Mouse (Mus musculus) left cerebral cortex, adult 9 months (tissue): ENCODE data around the gene Cd3d.
A peak's percentile ranks its signal among the peaks of the same experiment; 100 is the strongest.
"Not testable (repeated sequence)": the region's sequence is repeated elsewhere in the genome, so short reads cannot be mapped to it uniquely, and the experiment has no call there.

ENCODE experiments used
- DNase-seq, 2 experiments: peaks; one replicate each; pipeline ENCODE4 v3.0.0; 2022; ENCODE audit warnings: low spot score in 2 of 2

The Cd3d gene

DNA sequence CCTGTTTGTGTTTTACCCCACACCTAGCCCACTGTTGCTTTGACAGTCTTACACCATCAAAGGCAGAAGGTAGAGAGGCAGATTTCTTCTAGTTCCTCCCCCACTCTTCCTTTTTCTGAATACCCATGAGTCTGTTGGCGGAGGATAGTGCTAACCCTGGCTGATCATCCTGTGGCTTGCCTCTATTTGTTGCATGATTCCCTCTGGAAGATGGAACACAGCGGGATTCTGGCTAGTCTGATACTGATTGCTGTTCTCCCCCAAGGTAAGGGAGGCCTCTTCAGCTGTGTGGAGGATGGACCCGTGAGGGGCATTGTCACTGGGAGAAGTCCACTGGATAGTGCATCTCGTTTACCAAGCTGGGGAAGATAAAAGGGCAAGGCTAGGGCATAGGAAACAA lies at the start of gene Cd3d:
Cd3d (plus strand) TSS at position 111 of the 400 bp plus-strand sequence.
- no peak for DNase-seq

DNA sequence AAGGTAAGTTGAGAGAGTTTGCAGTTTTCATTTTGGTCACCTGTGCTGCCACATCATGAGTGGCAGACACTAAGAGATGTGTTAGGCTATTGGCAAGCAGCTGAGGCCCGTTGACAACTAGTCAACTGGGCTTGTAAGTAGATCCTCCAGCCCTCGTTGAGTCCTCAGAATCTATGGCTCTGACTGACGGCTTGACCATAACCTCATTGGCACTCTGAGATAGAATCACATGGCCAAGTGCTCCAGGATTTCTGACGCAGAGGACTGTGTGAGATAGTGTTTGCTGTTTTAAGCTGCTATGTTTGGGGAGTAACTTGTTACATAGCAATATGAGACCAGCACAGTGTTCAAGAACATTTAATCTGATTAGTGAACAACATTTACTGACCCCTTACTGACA lies 39.8 kb upstream of the Cd3d start:
- DNase-seq: no peak

DNA sequence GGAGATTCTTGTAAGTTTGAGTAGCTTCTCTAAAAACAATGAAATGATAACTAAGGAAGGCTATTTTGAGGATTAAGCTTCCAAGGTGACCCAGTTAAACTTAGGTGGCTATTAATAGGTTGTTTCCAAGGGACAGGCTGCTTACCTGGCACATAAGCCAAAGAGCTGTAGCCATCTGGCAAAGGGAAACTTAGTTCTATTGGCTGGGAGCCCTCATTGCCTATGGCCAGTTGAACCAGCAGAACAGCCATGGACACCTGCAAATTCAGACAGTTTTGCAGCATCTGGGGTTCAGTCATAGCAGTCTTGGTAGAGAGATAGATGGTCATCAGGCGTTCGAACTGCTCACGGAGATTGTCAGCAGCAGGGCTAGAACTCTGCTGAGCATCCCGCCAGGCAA lies 39.2 kb upstream of the Cd3d start:
- no peak for DNase-seq

DNA sequence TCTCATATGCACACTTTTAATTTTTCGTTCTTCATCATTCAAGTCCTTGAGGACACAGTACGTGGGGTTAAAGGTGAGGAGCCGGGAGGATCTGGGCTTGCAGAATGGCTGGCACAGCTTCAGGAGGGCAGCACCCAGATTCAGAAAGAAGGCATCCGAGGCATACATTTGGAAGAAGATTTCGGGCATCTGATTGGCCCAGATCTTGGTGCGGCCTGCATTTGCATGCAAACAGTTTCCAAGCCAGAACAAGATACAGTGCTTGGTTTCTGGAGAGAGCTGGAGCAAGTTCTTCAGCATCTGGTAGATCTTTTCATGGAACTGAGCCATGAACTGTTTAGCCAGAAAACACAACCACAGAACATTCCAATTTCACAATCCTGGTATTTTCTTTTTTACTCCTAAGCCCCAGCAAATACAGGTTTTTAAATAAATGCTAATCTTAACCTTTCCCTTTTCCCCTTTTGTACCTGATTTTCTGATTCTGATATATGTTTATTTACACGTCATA lies 35.3 kb upstream of the Cd3d start:
- no peak for DNase-seq

DNA sequence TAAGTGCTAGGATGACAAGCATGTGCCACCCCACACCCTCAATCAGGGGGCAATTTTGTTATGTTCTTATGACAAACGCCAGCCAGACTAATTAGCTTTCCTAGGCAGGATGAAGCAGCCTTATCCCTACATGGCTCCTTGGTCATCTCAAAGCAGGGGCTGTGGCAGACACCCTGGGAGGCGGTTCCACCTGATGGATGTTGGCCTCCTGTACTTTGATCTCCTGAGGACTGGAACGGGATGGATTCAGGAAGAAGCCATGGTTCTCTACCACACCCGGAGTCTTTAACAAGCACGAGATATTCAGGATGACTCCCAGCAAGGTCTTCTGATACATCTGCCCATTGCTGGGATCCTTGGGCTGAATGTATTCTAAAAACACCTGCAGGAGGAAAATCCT lies 33.8 kb upstream of the Cd3d start:
- no peak for DNase-seq

DNA sequence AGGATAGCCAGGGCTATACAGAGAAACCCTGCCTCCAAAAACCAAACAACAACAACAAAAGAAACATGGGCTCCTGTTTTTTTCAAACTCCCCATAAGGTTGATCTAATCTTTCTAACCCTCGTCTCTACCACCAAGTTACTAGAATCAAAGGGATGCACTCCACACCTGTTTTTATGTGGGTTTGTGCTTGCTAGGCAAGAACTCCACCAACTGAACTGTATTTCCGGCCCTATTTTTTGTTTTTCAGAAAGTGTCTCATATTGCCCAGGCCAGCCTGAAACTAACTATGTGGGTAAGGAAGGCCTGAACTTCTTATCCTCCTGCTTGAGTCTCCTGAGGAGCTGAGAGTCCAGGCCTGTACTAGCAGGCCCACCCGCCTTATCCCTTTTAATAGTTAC lies 27.2 kb upstream of the Cd3d start:
- no peak for DNase-seq

DNA sequence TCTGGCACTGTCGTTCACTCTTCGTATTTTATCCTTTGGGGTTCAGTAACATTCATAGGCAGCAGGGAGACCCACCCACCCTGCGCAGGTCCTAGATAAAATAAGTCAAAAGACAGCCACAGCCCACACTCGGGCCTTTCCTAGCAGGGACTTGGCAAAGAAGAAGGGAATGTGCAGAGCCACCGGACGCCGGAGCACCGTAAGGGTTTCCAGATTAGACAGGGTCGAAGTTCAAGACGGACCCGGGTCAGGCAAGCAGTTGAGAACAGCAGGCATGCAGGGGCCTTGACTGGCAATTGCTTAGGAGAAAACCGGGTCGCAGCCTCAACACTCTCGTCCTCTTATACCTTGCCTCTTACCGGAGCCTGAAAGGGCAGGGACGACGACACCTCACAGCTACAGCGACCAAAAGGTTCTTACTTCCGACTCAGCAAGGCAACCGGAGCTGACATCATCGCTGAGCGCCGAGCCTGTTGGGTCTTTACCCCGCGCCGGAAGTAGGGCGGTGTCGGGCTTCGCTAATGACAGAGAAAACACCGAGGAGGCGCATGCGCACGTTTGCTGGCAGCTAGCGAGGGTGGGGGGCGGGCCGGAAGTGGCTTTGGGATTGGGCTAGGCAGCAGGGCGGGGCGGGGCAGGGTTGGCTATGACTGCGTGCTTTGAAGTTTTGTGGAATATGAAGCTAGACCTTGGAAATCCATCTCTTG lies 16.3 kb upstream of the Cd3d start, which contains the start of gene Ube4a:
Ube4a (minus strand) TSS at position 475 of the 707 bp plus-strand sequence.
- DNase-seq: peak; percentile 94 to 99

DNA sequence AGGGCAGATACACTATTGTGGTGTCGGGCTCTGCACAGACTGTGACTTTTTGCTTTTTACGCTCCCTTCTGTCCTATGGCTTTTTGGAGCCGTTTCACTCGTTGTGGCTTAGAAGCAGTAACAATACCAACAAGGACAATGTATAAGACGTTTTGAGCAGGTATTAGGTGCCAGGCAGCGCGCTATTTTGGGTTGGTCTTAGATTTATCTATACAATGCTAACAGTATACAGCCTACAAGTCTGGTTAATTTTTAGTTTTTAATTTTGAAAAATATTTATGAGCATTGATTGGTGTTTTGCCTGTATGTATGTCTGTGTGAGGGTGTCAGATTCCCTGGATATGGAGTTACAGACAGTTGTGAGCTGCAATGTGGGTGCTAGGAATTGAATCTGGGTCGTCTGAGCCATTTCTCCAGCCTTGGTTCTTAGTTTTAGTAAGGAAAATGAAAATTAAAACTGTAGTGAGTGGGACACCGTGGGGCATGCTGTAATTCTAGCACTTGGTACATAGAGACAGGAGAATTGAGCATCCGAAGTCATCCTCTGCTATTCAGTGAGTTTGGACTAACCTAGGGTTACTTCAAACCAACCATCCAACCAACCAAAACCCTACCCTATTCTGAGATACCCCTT lies 15.6 kb upstream of the Cd3d start:
- peak in 1 of 2 experiments; percentile 18 for DNase-seq

DNA sequence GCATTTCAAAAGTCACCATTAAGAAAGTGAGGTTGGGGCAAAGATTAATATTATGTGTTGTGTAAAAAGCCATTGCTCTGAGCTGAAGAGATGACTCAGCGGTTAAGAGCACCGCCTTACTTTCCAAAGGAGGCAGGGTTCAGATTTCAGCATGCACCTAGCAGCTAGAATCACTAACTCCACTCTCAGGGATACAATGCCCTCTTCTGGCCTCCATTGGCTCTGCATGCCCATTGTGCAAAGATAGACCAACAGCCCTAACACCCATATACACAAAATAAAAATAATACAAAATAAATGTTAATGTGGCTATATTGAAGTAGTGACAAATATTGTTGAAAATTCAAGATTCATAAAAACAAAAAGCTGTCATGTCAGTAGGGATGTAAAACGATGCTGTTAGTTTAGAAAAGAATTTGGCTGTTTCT lies 14.8 kb upstream of the Cd3d start:
- DNase-seq: peak; percentile 33 to 65

DNA sequence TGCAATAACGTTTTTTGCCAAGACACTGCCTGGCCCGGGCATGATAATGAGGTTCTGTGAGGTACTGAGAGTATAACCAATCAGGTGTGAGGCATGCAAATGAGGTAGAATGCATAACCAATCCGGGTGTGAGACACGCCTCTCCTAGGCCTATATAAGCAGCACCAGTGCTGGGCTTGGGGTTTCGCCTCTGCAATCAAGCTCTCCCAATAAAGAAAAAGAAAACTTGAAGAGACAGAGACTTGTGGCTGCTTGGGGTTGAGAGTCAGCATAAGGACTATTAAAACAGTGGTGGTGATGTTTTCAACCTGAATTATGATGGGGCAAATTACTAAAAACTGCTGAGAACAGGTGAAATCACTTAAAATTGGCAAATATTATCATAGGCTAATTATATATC lies 13.8 kb upstream of the Cd3d start:
- not testable (repeated sequence) for DNase-seq

DNA sequence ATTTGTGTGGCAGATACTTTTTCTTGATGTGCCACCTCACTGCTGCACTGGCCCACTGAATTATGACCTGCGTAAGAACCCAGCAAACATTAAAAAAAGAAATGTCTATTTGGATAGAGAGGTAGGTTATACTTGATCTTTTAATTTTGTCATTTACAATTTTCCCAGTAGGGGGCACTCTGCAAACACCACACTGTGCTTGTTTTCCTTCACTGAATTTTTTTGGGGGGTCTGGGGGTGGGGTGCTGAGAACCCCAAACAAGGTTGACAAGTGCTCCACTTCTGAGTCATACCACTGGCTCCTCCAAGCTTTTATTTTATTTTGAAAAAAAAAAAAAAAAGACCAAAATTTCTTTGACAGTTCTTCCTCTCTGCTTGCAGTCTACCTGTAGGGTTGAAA lies 12.1 kb upstream of the Cd3d start:
- DNase-seq: no peak

DNA sequence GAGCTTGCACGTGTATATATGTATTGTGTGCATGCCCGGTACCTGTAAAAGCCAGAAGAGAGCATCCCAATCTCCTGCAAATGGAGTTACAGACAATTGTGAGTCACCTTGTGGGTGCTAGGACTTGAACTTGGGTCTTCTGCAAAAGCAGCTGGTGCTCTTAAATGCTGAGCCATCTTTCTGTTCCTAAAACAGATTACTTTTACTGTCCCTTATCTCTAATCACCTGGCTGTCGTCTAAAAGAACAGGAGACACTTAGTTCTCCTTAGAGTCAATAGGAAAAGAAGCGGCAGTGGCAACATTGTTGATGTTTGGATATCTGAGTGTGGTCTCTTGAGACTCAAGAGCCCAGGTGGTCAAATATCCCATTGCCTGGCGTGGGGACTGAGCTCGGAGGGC lies 3.8 kb upstream of the Cd3d start:
- DNase-seq: no peak

DNA sequence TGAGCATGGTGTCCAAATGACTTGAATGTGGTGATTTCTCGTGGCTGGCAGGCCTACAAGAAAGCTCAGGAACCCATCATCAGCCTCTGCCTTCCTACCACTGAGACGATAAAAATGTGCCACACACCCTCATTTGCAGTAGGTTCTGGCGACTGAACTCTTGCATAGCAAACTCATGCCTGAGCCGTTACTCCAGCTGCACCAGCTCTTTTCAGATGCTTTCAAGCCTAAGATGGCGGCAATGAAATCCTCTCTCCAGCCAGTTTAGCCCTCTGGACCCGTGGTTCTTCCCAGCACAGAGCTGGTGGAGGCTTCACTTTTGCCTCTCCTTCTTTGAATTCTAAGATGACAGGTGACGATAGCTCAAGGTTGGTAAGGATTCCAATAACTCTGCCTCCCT lies 1.8 kb upstream of the Cd3d start:
- DNase-seq: no peak

DNA sequence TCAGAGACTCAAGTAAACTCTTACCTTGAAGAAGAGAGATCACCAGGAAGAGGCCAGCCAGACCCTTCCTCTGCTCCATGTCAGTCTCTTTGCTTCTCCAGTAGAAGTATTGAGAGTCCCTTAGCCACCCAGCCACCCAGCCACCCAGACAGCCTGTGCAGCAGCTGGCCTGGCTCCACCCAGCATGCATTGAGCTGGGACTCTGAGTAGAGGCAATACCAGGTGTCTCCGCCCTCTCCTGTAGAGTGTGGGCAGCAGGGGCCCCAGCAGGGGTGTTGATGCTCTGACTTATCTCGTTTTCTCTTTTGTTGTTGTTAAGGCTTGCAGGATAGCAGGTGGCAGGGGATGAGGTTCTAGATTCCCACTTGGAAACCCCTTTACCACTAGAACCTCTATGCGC lies 1.3 kb upstream of the Cd3d start, which contains the start of gene Cd3g:
Cd3g (minus strand) TSS at position 190 of the 400 bp plus-strand sequence.
- DNase-seq: no peak

DNA sequence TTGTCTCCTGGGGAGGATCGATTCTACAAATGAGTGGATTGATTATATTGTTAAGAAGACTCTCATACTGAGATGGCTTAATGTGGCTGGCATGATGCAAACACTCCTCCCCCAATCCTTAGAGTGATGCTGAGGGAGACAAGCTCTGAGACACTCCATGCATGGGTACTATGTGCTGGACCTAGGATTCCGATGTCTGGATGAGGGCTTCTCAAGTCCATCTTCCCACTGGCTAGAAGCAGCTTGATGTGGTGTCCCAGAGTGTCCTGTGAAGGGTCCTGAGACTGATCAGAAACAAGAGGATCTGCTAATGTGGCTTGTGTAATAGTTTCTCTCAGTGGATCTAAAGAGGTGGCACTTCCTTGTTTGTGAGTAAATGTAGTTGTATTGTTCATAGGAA lies 482 bp upstream of the Cd3d start:
- no peak for DNase-seq

DNA sequence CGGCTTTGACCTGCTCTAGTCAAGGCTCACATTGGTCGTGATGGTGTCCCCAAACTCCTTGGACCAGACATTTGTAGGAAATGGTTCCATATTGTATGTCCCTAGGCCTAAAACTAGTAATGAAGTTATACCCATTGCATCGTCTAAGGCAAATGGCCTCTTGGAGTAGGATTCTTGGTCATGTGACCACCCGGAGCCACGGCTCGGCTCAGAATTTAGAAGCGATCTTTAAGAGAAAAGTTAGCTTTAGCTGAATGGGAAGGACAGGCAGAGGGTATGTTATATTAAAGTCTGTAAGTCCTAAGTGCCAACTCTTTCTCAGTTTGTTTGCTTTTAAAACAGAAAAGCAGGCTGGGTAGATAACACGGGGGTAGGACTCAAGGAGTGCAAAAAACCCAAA lies 495 bp downstream of the Cd3d start:
- no peak for DNase-seq

DNA sequence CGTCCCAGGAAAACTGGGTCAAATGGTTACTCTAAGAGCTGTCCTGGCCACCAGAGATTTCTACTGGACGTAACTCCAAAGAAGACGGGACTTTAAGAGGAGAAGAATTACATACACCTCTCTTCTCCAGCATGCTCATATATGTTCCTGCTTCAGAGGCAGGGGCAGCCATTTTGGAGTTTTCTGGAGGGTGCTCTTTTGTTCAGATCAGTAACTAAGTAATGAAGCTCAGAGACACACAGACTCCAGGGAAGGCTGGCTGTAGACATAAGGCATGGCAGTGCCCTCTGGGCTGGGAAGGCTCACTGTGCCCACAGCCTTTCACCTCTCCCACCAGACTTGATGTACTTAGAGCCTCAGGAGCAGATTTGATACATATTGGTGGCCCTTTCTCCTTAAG lies 945 bp downstream of the Cd3d start:
- no peak for DNase-seq

DNA sequence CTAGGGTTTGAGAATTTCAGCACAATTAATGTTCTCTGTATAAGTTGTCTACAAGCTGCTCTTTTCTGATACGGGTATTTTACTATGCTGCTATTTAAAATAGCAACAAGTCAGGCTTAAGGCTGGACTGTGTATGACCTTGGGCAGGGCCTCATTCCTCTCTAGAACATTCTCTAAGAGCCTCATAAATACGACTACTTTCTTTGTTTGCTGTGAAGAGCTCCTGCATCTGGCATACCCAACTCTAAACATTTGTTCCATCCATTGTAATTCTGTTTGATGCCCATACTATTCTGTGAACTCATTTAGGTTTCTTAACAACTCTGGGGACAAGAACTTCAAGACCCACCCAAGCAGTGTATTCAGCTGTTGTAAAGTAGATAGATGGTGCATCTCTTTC lies 1.4 kb downstream of the Cd3d start:
- no peak for DNase-seq

DNA sequence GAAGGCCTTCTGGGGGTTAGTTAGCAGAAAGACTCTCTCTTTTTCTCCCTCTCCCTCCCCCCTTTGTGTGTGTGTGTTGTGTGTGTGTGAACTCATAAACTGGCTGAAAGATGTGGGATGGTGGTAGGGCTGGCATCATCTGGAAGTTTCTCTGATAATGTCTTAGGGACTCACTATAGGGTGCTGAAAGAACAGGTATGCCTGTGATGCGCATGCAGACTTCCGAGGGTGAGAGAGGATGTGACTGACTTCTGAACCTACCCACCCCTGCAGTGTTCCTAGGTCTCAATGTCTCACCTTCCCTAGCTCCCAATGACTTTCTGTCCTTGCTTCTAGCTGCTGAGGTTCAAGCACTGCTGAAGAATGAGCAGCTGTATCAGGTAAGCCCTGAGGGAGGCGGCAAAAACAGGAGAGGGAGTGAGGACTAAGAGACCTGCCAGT lies 4.2 kb downstream of the Cd3d start:
- DNase-seq: no peak

DNA sequence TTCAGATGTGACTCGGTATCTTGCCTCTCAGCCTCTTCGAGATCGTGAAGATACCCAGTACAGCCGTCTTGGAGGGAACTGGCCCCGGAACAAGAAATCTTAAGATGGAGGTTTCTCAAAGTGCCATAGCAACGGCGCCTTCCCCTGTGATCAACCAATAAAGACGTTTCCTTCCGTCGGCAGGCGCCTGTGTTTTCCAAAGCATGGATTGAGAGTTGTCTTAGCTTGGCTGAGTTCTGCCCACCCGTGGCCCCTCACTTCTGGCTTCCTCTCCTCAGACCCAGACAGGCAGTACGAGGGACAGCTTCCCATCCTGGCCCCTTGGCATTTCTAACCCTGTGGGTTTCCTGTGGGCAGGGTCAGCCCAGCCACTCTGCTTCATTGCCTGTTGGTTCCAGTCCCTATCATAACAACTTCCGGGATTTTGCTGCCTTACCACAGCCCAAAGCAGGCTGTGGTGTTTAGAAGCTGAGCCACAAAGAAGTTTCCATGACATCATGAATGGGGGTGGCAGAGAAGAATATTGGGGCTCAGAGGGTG lies 4.7 kb downstream of the Cd3d start:
- DNase-seq: no peak

DNA sequence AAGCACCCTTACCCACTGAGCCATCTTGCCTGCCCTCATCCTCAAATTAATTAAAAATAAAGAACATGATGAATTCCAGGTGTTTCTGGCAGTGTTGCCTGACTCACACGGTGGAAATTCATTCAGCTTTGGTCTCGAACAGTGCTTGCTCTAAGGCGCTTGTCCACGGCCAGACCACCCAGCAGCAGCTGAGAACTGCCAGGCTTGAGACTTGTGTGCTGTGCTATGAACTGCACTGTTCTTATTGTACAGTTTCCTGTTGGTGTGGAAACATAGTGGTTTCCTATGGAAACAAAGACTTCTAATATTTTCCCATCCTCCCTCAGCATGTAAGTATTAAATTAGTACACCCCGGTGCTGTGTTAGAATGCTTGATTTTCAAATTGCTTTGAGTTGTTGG lies 5.4 kb downstream of the Cd3d start:
- DNase-seq: no peak

DNA sequence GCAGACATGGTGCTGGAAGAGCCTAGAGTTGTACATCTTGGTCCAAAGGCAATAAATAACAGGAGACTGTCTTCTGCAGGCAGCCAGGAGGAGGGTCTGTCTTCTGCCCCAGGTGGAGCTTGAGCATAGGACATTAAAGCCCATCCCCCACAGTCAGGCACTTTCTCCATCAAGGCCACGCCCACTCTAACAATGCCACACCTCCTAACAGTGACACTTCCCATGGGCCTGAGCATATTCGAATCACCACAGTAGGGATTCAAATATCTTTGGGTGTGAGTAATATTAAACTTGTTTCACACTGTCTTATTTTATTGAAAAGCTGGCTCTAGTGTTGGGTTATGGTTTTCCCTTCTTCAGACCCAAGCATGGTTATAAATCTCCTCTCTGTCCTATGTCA lies 10.2 kb downstream of the Cd3d start:
- DNase-seq: no peak

DNA sequence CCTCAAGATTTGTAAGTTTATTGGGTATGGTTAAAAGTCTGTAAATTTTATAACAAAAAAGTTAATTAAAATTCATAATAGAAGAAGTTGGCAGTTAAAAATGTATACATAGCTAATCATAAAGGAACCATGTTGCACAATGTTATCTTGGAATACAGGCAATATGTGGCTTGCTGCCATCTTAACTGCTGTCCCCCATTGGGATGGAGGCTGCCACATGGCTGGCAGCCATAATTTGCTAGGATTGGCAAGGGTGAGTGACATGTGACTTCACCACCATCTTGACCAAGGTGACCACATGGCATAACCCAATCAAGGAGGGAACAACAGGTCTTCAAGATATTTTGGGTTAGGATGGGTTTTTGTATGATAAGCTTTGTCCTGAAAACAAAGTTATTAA lies 10.7 kb downstream of the Cd3d start:
- no peak for DNase-seq
